Mouse (Mus musculus) ES-Bruce4 (cell line): Measurements from ENCODE around the gene Npm1.

Experiments
- CTCF ChIP-seq: IDR thresholded peaks from one replicate; pipeline ENCODE4 v1.8.1; 2011; ENCODE audit warnings: low read depth, low read length
- POLR2A ChIP-seq: IDR thresholded peaks from one replicate; pipeline ENCODE4 v1.8.1; 2011; ENCODE audit warnings: low read length; ENCODE audit not compliant: insufficient read depth

- TF ChIP-seq POLR2A (no peak), CTCF (no peak)
These were observed 32.8 kb upstream of the Npm1 start for GRCm38 (mm10) chr11:33195531-33196446.
